Mouse (Mus musculus): ENCODE results near the gene Slc38a6.

Gene Slc38a6

DNA sequence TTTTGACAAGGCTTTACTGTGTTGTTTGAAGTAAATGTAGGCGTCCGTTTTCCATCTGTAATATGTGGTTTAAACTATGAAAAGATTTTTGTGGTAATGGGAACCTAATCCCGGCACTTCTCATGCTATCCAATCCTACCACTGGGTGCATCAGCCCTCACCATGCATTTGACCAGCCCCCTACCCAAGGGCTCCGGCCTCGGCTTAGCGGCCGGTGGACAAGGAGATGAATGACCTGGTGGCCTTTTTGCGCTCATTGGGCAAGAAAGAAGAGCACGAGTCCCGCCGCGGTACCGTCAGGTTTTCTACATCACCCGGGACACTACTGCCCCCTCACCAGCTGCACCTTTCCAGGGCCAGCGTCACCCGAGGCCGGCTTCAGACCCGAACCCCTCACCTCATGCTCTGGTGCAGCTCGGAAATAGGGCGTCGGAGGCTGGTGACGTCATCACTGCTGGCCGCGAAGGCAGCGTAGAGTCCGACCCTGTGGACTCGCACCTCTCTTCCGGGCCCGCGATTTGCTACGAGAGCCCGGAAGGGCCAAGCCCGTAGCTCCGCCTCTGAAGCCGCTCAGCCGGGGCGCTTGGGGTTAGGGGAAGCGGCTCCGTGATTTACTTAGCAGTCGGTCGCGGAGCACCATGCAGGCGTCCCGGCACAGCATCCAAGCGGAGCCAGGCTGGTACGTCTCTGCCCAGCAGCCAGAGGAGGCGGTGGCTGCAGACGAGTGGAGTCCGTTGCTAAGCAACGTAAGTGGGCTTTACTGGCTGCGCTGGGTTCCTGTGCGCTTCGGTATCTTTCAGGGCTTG is at the start of gene Slc38a6, which contains the start of gene Trmt5:
Gene Slc38a6, plus strand, starts transcription at position 493 of the 806 bp plus-strand sequence.
Gene Trmt5, minus strand, starts transcription at position 424 of the 806 bp plus-strand sequence.
- TF ChIP-seq GATA4 (IDR thresholded peaks at IDR 0.05; ENCODE audit: insufficient replicate concordance, low read length) = peak; percentile 59; the same call in 1 of the 2 replicates

DNA sequence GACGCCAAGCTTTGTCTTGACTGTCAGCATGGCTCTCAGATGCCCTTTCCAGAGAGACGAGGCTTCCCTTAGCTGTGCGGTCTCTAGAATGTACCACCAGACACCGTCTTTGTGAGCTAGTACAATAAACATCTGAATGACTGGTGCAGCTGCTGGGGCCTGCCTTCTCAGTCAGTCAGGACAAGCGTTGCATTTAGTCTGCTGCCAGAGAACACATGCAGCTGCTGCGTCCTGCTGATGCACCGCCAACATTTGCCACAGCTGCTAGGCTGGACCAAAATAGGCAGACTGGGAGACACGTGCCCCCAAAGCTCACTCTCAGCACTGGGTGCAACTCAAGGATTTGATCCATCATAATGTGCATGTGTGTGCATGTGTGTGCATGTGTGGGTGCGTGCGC is 44.6 kb upstream of the Slc38a6 start:
- no peak for TF ChIP-seq GATA4 (IDR thresholded peaks at IDR 0.05; ENCODE audit: insufficient replicate concordance, low read length)

DNA sequence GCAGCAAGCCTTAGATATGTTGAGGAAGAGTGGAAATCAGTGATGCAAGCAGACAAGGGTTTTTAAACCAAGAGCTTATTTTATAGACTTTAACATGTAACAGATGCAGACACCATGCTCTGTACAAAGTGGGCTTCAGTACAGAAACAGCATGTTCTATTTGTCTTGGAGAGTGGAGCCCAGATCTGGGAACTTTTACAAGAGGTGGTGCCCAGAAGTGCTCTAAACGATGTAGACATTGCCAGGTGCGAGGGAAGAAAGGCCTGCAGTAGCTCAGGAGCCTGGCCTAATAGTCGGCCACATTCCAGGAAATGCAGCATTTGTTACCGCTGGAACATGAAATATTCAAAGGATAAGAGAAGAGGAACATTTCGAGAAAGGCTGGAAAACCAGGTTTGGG is 40.9 kb upstream of the Slc38a6 start:
- no peak for TF ChIP-seq GATA4 (IDR thresholded peaks at IDR 0.05; ENCODE audit: insufficient replicate concordance, low read length)

DNA sequence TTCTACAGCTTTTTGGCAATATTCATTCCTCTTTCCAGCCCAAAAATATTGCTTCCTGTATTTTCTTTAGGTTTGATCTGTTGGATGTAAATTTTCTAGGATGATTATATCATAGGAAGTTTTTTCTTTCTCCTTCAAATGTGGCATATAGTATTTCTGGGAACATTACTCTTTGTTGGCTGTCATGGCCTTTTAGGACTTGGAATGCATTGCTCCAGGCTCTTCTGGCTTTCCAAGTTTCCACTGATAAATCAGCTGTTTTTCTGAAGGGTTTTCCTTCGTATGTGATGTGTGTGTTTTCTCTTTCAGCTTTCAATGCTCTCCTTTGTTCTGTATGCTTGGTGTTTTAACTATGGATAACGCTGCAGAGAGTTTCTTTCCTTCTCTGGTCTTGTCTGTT is 31.6 kb upstream of the Slc38a6 start:
- no peak for TF ChIP-seq GATA4 (IDR thresholded peaks at IDR 0.05; ENCODE audit: insufficient replicate concordance, low read length)

DNA sequence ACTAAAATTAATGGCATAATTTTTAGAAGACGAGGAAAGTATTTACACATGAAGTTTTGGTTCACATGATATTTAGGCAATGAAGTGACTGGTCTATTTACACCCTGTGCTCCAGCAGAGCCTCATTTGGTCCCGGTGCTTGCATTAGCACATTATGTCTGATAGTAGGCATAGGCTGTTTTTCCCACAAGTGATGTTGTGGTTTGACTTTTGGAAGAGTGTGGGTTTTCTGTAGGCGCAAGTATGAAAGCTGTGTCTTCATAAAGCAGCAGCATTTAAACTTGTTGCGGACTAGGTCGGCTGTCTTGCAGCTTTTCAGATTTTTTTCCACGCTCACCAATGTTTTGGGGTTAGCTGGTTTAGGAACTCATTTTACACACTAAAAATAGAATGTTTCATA is 27.3 kb upstream of the Slc38a6 start:
- TF ChIP-seq GATA4 (IDR thresholded peaks at IDR 0.05; ENCODE audit: insufficient replicate concordance, low read length) = no peak

DNA sequence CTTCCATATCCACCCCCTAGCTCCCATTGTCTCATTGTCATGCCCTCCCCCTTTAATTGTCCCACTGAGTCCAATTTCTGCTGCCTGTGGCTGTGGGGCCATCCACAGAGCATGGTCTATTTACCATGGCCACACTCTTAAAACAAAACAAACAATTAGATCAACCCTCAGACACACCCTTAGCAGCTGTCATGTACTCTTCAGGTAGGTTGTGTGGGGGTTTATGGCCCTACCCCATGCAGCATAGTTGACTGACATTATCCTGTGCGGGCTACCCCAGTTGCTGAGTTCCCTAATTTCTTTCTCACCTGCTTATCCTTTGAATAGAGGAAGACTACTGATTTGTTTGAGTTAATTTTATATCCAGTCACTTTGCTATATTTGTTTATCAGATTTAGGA is 26.2 kb upstream of the Slc38a6 start:
- TF ChIP-seq GATA4 (IDR thresholded peaks at IDR 0.05; ENCODE audit: insufficient replicate concordance, low read length) = no peak

DNA sequence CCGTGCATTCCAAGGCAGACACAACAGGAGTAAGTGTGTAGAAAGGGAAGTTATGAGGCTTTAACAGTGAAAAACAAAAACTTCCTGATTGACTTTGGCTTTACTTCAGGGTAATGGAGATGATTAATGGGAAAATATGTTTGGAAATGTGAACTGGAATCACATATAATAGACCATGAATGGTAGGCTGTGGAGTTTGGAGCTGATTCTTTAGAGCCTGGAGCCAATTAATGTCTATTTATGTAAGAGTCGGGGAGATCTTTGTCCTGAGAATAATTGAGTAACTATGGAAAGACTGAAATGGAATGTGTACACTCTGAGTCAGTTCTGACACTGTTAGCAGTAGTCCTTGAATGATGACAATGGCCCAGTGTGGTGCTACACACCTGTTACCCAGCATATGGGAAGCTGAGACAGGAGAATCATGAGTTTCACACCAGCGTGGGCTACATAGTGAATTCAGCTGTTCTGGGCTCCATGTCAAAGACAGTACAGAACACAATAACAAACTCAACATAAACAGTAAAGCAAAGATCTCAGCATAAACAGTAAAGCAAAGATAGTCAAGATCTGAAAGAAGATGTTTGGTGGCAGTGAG is 21.1 kb upstream of the Slc38a6 start:
- TF ChIP-seq GATA4 (IDR thresholded peaks at IDR 0.05; ENCODE audit: insufficient replicate concordance, low read length) = no peak

DNA sequence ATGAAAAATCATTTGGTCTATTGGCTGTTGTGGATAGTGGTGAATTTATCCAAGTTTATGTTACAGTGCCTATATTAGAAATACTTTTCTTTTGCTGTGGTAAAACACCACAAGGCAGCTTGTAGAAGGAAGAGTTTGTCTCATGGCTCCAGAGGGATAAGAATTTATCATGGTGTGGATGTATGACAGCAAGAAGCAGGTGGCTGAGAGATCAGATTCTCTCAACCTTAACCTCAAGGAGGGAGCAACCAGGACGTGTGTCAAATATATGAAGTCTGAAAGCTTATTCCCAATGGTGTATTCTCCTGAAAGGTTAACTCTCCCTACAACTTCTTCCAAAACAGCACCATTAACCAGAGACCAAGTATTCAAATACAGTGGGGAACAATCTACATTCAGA is 20.0 kb upstream of the Slc38a6 start:
- TF ChIP-seq GATA4 (IDR thresholded peaks at IDR 0.05; ENCODE audit: insufficient replicate concordance, low read length) = no peak

DNA sequence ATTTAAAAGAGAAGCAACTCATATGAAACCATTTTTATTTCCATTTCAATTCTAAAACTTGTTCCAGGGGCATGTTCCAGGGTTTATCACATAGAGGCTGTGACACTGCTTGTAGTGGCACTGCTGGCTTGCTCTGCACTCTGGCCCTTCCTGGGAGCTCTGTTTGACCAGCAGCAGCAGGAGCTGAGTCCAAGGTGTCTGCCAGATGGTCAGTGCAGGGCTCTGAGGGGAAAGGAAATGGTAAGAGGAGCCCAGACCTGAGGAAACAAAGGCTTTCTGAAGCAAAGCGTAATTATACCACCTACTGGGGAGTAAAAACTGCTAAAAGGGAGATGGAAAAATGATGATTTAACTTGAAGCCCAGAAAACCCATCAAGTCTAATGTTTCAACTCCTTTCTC is 18.1 kb upstream of the Slc38a6 start:
- TF ChIP-seq GATA4 (IDR thresholded peaks at IDR 0.05; ENCODE audit: insufficient replicate concordance, low read length) = no peak

DNA sequence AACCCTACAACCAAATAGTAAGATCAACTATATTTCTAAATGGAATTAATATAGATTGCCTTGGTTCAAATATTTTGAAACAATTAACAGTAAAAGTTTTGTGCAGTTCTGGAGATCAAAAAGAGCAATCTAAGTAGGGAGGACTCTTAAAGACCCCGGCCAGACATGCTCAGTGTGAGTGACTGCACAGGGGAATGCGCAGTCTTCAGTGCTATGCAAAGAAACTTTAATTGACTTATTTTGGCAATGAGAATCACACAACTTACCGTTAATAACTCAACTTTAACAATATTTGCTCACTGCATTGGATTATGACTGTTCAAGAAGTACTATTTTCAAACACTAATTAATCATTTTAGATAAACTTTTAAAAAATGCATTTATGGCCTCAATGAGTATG is 17.0 kb upstream of the Slc38a6 start:
- no peak for TF ChIP-seq GATA4 (IDR thresholded peaks at IDR 0.05; ENCODE audit: insufficient replicate concordance, low read length)

DNA sequence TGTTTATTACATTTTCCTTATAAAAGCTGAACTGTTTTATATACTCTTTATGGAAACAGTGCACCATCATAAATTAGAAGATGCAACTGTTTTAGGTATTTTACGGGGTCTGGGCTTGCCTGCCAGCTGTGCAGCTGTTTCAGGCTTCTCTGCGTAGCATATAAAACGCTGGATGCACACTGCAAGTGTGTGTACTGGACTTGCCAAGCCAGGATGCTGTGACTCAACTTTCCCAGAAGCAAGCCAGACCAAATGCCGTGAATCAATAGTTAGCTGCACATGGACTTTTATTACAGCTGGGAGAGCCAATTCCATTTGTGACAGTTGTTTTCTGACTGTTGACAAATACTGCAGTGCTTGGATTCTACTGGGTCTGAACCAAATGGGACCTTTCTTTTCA is 16.6 kb upstream of the Slc38a6 start:
- TF ChIP-seq GATA4 (IDR thresholded peaks at IDR 0.05; ENCODE audit: insufficient replicate concordance, low read length) = no peak

DNA sequence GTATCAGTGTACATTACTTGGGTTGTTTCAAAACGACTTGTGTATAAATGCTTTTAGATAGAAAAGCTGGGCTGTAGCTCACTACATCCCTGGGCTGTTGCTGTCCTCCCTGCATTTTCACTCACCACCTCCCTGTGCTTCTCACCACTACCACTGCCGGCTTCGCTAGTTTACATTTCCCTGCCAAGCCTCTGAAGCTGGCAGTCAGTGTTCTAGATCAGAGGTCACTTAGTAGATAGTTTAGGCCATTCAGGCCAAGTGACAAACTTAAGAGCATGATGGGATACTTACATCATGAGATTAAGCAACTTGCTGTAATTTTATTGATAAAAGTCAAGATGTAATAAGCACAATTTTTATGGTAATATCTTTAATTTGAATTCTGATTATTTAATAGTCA is 11.7 kb upstream of the Slc38a6 start:
- TF ChIP-seq GATA4 (IDR thresholded peaks at IDR 0.05; ENCODE audit: insufficient replicate concordance, low read length) = no peak

DNA sequence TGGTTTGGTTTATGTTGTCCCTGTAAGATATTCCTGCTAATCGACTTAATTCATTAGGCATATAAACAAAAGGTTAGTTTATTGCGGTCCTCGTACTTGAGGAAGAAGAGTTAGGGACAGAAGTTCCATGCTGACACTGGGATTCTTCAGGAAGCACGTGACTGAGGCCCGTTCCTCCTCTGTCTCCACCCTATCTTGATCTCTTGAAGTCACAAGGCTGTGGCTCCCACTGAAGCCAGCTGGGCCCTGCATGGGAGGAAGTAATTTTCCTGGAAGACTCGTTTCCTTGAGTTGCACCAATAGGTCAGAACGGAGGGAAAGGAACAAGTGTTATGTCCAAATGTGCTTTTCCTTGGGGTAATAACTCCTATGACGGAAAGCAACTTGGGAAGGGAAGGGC is 1.0 kb downstream of the Slc38a6 start:
- peak; percentile 80 for TF ChIP-seq GATA4 (IDR thresholded peaks at IDR 0.05; ENCODE audit: insufficient replicate concordance, low read length)

DNA sequence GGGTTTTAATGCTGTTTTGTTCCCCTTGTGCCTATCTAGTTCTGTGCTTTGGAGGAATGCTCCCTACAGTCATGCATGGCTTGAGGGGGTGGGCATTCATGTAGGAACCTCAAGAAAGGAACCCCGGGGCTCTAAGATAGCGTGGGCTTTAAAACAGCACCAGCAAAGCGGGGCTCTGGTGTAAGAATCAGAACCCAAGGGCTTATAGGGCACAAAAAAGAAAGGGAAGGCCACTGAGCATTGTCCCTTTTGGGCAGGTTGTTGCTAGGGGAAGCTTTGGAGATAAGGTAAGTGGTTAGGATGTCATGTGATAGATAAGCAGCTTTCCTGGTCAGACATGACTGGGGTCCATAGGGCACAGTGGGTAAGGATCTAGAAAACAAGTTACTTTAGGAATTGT is 2.0 kb downstream of the Slc38a6 start:
- TF ChIP-seq GATA4 (IDR thresholded peaks at IDR 0.05; ENCODE audit: insufficient replicate concordance, low read length) = peak; percentile 40; the same call in 1 of the 2 replicates

DNA sequence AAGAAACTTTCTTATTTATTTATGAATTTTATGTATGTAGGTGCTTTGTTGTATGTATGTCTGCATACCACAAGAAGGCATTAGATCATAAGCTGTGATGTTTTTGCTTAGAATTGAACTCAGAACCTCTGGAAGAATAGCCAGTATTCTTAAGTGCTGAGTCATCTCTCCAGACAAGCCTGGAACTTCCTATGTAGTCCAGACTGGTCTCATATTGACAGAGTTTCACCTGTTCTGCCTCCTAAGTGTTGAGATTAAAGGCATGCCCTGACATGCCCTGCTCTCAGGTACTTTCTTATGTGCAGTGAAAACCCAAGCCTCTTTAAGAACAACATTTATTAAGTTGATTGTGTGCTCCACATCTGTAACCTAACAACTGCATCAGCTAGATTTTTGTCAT is 8.3 kb downstream of the Slc38a6 start:
- TF ChIP-seq GATA4 (IDR thresholded peaks at IDR 0.05; ENCODE audit: insufficient replicate concordance, low read length) = no peak

DNA sequence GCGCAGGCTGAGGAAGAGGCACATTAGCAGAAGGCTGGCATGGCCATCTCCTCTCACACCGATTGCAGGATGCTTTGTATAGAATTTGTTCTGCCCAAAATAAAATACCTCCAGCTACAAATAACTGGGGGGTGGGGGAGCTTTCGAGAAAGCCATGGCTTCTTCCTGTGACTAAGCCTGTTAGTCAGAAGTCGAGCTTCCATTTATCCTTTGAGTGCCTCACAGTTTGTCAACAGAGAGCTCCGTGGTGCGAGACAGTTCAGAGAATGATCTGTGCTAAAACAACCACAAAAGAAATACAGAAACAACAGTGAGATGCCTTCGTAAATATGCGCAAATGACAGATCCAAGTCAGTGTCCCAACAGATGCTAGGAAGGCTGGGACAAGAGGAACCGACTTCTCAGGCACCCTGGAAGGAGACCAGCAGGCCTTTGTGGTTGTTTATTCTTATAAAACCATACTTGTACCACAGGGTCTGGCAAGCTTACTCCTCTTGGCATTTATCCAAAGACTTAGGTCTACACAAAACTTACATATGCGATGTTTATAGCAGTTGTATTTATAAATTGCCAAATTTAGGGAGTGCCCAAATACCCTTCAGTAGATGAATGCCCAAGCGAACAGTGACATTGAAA is 9.0 kb downstream of the Slc38a6 start:
- no peak for TF ChIP-seq GATA4 (IDR thresholded peaks at IDR 0.05; ENCODE audit: insufficient replicate concordance, low read length)

Measured in liver, adult (tissue).